Mouse (Mus musculus): ENCODE results near the gene Awat2. TPM values are rescaled to one million over a fixed set of nuclear protein-coding genes. Genes with fewer than 3 reads are reported as not detected.
A peak's percentile ranks its signal among the peaks of the same experiment; 100 is the strongest.
"Not testable (repeated sequence)": the region's sequence is repeated elsewhere in the genome, so short reads cannot be mapped to it uniquely, and the experiment has no call there.

Awat2 gene
- 0.44 and 0.77 TPM in 2 replicates for polyA plus RNA-seq (2012; rRNA removed)

DNA sequence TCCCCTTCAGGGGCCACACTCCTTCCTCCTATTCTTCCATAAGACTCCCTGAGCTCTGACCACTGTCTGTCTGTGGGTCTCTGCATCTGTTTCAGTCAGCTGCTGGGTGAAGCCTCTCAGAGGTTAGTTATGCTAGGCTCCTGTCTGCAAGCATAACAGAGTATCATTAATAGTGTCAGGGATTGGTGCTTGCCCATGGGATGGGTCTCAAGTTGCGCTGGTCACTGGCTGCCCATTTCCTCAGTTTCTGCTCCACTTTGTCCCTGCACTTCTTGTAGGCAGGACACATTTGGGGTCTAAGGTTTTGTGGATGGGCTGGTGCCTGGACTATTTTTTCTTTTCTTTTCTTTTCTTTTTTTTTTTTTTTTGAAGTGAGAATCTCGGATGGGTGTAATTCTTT lies at the start of gene Awat2:
Gene Awat2, minus strand, starts transcription at position 101 of the 400 bp plus-strand sequence.
- 91% methylated on average over 2 of the region's 2 CpGs for WGBS
- not testable (repeated sequence) for H3K4me1 ChIP-seq (ENCODE audit: control insufficient read depth, insufficient read depth, low read length); DNase-seq; H3K4me3 ChIP-seq (replicated peaks; ENCODE audit: extremely low read depth, low read depth, low read length)

DNA sequence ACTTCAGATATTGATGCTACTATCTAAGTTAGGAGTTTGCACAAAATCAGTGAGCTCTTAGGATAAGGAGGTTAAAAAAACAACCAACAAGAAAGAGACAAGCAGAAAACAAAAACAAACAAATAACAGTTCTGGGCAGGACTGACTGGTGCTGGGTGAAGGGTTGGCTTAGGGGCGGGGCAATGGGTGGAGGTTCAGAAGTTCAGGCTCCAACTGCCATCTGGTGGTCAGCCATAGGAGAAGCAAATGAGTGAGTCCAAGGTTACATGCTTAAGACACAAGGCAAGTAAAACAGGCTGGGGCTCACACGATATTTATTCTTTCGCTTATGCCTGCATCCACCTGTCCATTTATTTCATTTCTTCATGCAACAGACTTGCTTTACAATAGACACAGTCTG lies 37.8 kb upstream of the Awat2 start:
- H3K4me3 ChIP-seq (replicated peaks; ENCODE audit: extremely low read depth, low read depth, low read length), result no peak overlapping the region
- TF ChIP-seq POLR2A (IDR thresholded peaks at IDR 0.05; ENCODE audit: borderline replicate concordance, extremely low read depth, low read depth, low read length) (no peak), CTCF (IDR thresholded peaks at IDR 0.05; ENCODE audit: insufficient read depth, low read length) (peak; percentile 44)
- WGBS, result 31% methylated on average over 3 of the region's 3 CpGs
- peak; percentile 39 for DNase-seq
- no peaks in the 10 kb centered on the region; the same call in 1 of the 2 replicates for H3K4me1 ChIP-seq (ENCODE audit: control insufficient read depth, insufficient read depth, low read length)

DNA sequence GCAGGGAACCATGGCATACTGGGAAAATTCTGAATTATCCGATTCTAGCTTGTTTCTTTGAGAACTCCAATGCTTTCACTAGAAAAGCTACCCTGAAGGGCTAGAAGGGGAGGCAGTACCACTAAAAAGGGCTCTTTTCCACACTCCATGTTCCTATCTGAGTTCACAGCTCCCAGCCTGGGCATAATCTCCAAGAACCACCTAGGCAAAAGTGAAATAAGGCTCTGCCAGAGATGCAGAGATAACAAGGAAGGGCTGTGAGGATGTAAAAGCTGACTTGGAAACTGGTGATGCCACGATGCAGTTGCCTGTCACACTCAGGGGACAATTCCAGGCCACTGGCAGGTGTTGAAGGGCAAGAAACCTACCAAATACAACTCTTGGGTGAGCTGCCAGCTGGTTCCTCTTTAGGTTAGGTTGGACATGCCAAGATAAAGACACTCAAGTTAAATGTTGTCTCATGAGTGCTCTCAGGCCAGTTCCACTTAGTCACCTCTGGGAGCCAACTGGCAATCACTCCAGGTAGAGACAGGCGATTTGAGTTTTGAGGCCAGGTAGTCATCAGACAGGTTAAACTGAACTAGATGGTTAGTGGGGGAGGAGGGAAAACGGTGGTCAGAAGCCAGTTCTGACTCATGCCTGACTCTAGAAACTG lies 33.2 kb upstream of the Awat2 start:
- 43% methylated on average over 4 of the region's 4 CpGs for WGBS

DNA sequence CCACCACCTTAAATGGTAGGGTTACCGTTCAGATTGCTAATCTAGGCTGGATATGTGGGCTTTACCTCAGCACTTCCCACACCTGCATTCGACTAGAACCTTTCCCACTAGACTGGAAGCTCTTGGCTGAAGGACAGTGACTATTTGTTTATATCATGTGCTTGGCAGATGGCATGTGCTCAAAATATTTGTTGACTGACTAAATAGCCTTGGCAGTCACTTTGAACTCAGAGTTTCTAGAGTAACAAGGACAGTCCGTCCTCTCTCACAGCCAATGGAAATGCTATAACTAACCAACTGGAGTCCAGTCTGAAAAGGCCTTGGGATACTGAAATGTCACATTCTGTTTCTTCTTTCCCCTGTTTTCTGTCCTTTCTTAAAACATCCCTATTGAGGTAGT lies 29.0 kb upstream of the Awat2 start:
- WGBS, result 72% methylated on average over 3 of the region's 3 CpGs
- DNase-seq, result no peak
- no peak overlapping the region for H3K4me3 ChIP-seq (replicated peaks; ENCODE audit: extremely low read depth, low read depth, low read length)
- TF ChIP-seq POLR2A (IDR thresholded peaks at IDR 0.05; ENCODE audit: borderline replicate concordance, extremely low read depth, low read depth, low read length) (no peak), CTCF (IDR thresholded peaks at IDR 0.05; ENCODE audit: insufficient read depth, low read length) (no peak)
- no peaks in the 10 kb centered on the region; the same call in 1 of the 2 replicates for H3K4me1 ChIP-seq (ENCODE audit: control insufficient read depth, insufficient read depth, low read length)

More for the DNA sequence above, 33.2 kb upstream of the Awat2 start:
- no peak for DNase-seq
- Histone ChIP-seq H3K4me1 (ENCODE audit: control insufficient read depth, insufficient read depth, low read length) (no peaks in the 10 kb centered on the region; the same call in 1 of the 2 replicates), H3K4me3 (replicated peaks; ENCODE audit: extremely low read depth, low read depth, low read length) (no peak overlapping the region)
- TF ChIP-seq CTCF (IDR thresholded peaks at IDR 0.05; ENCODE audit: insufficient read depth, low read length) (no peak), POLR2A (IDR thresholded peaks at IDR 0.05; ENCODE audit: borderline replicate concordance, extremely low read depth, low read depth, low read length) (no peak)

DNA sequence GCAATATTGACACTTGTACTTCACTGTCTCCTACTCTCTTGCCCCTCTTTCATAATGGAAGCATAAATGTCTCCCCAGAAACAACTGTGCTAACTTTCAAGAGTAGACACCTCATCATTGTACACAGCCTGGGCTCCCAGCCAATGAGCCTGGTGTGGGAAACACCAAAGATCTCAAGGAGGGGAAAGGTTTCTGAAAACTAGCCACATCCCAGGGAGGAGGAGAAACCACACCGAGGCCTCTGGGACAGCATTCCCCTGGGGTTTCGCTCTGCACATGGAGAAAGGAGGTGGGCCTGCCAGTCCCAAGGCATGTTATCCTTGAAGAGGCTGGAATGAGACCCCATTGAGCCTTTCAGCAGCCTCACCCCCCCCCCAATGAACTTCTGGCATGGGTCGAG lies 27.6 kb upstream of the Awat2 start:
- TF ChIP-seq POLR2A (IDR thresholded peaks at IDR 0.05; ENCODE audit: borderline replicate concordance, extremely low read depth, low read depth, low read length) (no peak), CTCF (IDR thresholded peaks at IDR 0.05; ENCODE audit: insufficient read depth, low read length) (no peak)
- H3K4me1 ChIP-seq (ENCODE audit: control insufficient read depth, insufficient read depth, low read length), result no peaks in the 10 kb centered on the region
- 80% methylated on average over 3 of the region's 3 CpGs for WGBS
- H3K4me3 ChIP-seq (replicated peaks; ENCODE audit: extremely low read depth, low read depth, low read length), result no peak overlapping the region
- DNase-seq, result no peak

DNA sequence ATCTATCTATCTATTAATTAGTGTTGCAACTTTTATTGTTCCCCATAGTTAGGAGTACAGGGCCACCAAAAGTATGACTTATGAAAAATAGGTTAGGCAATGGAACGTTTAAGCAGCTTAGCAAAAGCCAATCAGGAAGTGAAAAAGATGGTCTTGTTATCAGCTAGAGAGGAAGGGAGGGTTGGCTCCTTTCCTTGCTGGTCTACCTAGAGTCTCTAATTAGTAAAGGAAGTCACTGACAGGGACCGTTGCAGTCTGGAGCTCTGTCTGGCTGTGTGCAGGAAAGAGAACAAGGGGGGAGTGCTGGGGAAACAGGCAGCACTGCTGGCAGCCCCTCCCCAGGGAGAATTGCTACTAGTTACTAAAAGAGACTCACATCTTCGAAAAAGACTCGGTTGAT lies 25.5 kb upstream of the Awat2 start:
- no peak overlapping the region for H3K4me3 ChIP-seq (replicated peaks; ENCODE audit: extremely low read depth, low read depth, low read length)
- no peaks in the 10 kb centered on the region for H3K4me1 ChIP-seq (ENCODE audit: control insufficient read depth, insufficient read depth, low read length)
- WGBS, result 57% methylated on average over 4 of the region's 4 CpGs
- no peak for DNase-seq
- TF ChIP-seq POLR2A (IDR thresholded peaks at IDR 0.05; ENCODE audit: borderline replicate concordance, extremely low read depth, low read depth, low read length) (no peak), CTCF (IDR thresholded peaks at IDR 0.05; ENCODE audit: insufficient read depth, low read length) (no peak)

DNA sequence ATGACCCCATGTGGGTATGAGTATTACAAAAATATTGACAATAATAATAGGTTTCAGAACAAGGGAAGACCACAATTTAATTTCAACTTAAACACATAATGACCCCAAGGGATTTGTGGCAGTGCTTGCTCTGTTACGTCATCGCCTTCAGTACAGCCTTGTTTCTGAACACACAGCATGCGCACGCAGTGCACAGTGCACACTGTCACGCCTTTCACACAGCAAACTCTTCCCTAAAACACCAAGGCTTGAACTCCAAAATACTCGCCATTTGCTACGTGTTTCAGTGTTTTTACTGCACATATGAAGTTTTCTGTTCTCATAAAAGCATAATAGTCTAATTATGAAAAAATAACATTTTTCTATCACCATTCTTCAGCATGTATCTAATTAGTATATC lies 1.0 kb upstream of the Awat2 start:
- DNase-seq, result no peak
- TF ChIP-seq CTCF (IDR thresholded peaks at IDR 0.05; ENCODE audit: insufficient read depth, low read length), result no peak
- TF ChIP-seq POLR2A (IDR thresholded peaks at IDR 0.05; ENCODE audit: borderline replicate concordance, extremely low read depth, low read depth, low read length), result no peak
- WGBS, result 89% methylated on average over 7 of the region's 7 CpGs
- no peak overlapping the region for H3K4me3 ChIP-seq (replicated peaks; ENCODE audit: extremely low read depth, low read depth, low read length)
- H3K4me1 ChIP-seq (ENCODE audit: control insufficient read depth, insufficient read depth, low read length), result no peaks in the 10 kb centered on the region

DNA sequence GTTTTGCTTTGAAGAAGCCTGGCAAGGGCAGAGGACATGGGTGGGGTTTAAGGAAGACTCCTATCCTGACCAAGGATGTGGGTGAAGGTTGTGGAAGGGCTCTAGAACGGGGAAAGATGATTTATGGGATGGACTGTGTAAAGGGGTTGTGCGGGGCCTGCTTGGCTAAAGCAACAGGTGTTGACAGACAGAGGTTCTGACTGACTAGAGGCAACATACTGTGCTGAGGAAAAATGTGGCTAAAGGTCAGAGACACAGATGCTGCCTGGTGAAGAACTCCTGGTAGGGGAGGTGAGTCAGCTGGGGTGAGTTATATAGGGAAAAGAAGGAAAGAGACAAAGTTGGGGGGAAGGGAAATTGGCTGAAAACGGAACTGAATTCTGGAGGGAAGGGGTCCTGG lies 10.2 kb downstream of the Awat2 start:
- H3K4me1 ChIP-seq (ENCODE audit: control insufficient read depth, insufficient read depth, low read length), result no peaks in the 10 kb centered on the region
- TF ChIP-seq CTCF (IDR thresholded peaks at IDR 0.05; ENCODE audit: insufficient read depth, low read length) (no peak), POLR2A (IDR thresholded peaks at IDR 0.05; ENCODE audit: borderline replicate concordance, extremely low read depth, low read depth, low read length) (no peak)
- no peak for DNase-seq
- H3K4me3 ChIP-seq (replicated peaks; ENCODE audit: extremely low read depth, low read depth, low read length), result no peak overlapping the region
- 46% methylated on average over 3 of the region's 3 CpGs for WGBS

DNA sequence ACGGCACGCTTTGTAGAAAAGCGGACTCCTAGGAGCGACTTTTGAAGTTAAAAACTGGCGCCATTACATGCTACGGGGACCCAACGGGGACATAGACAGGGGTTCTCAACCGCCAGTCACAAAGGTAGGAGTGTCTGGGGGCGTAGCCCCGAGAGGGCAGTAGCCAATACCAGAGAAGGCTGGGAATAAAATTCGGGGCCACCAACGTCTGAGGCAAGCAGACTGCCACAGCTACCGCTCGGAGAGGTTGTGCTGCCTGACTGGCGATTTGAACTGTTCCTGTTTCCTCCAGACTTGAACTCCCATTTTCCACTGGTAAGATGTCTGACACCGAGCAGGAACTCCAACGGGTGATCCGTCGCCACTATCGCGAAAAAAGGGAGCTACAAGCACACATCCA lies 13.8 kb downstream of the Awat2 start, which contains the start of gene Otud6a:
Gene Otud6a, plus strand, starts transcription at position 321 of the 400 bp plus-strand sequence.
- no peak for DNase-seq
- WGBS, result 84% methylated on average over 21 of the region's 21 CpGs
- Histone ChIP-seq H3K4me3 (replicated peaks; ENCODE audit: extremely low read depth, low read depth, low read length) (no peak within 1 kb of the TSS), H3K4me1 (ENCODE audit: control insufficient read depth, insufficient read depth, low read length) (no peaks in the 10 kb centered on the region)
- TF ChIP-seq CTCF (IDR thresholded peaks at IDR 0.05; ENCODE audit: insufficient read depth, low read length), result no peak
- no peak for TF ChIP-seq POLR2A (IDR thresholded peaks at IDR 0.05; ENCODE audit: borderline replicate concordance, extremely low read depth, low read depth, low read length)

DNA sequence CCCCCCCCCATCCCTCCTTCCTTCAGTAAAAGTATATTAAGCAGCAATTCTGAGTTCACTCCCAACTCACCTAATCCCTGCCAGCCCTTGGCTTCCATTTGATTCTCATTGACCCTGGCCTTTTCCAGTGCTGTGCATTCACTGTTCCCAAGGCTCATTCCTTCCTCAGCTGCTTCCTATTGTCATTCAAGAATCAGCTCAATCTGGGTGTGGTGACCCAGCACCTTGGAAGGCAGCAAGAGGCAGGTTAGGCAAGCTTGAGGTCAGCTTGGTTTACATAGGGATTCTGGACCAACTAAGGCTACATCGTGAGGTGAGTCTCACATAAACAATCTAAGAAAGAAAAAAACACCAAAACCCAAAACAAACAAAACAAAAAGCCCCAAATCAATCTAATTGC lies 33.3 kb downstream of the Awat2 start:
- TF ChIP-seq POLR2A (IDR thresholded peaks at IDR 0.05; ENCODE audit: borderline replicate concordance, extremely low read depth, low read depth, low read length) (no peak), CTCF (IDR thresholded peaks at IDR 0.05; ENCODE audit: insufficient read depth, low read length) (no peak)
- DNase-seq, result no peak
- 48% methylated on average over 1 of the region's 1 CpGs for WGBS
- no peak overlapping the region for H3K4me3 ChIP-seq (replicated peaks; ENCODE audit: extremely low read depth, low read depth, low read length)
- no peaks in the 10 kb centered on the region for H3K4me1 ChIP-seq (ENCODE audit: control insufficient read depth, insufficient read depth, low read length)

Measured in lung, adult 2 months (tissue).